Mouse (Mus musculus): ENCODE measurements around the gene Ptpn12.

Ptpn12 gene

GRCm38 (mm10) chr5:21055820-21056531 is at the start of gene Ptpn12:
TSS of gene Ptpn12 (minus strand) at chr5:21055911.
- peak; percentile 75 for DNase-seq (ENCODE audit: low read depth, low spot score)

- no peak for DNase-seq (ENCODE audit: low read depth, low spot score)
Observed at GRCm38 (mm10) chr5:21091179-21091578, 35.5 kb upstream of the Ptpn12 start.

- no peak for DNase-seq (ENCODE audit: low read depth, low spot score)
Observed at GRCm38 (mm10) chr5:21057217-21057616, 1.5 kb upstream of the Ptpn12 start.

GRCm38 (mm10) chr5:21056595-21056994 is 884 bp upstream of the Ptpn12 start:
- no peak for DNase-seq (ENCODE audit: low read depth, low spot score)

- DNase-seq (ENCODE audit: low read depth, low spot score) = no peak
Observed at GRCm38 (mm10) chr5:21055071-21055819, 466 bp downstream of the Ptpn12 start.

- DNase-seq (ENCODE audit: low read depth, low spot score) = no peak
Observed at GRCm38 (mm10) chr5:21054472-21055070, 1.1 kb downstream of the Ptpn12 start.

- no peak for DNase-seq (ENCODE audit: low read depth, low spot score)
Observed at GRCm38 (mm10) chr5:21053571-21054307, 2.0 kb downstream of the Ptpn12 start.

- no peak for DNase-seq (ENCODE audit: low read depth, low spot score)
Observed at GRCm38 (mm10) chr5:21052521-21052920, 3.2 kb downstream of the Ptpn12 start.

GRCm38 (mm10) chr5:21050770-21051122 is 5.0 kb downstream of the Ptpn12 start:
- DNase-seq (ENCODE audit: low read depth, low spot score) = no peak

GRCm38 (mm10) chr5:21050061-21050769 is 5.5 kb downstream of the Ptpn12 start:
- no peak for DNase-seq (ENCODE audit: low read depth, low spot score)

GRCm38 (mm10) chr5:21049006-21049405 is 6.7 kb downstream of the Ptpn12 start:
- DNase-seq (ENCODE audit: low read depth, low spot score) = no peak

- DNase-seq (ENCODE audit: low read depth, low spot score) = no peak
Observed at GRCm38 (mm10) chr5:21047114-21047513, 8.6 kb downstream of the Ptpn12 start.

GRCm38 (mm10) chr5:21046150-21047048 is 9.3 kb downstream of the Ptpn12 start:
- DNase-seq (ENCODE audit: low read depth, low spot score) = no peak

GRCm38 (mm10) chr5:21045462-21045861 is 10.2 kb downstream of the Ptpn12 start:
- no peak for DNase-seq (ENCODE audit: low read depth, low spot score)

GRCm38 (mm10) chr5:21038100-21038499 is 17.6 kb downstream of the Ptpn12 start:
- DNase-seq (ENCODE audit: low read depth, low spot score) = no peak

GRCm38 (mm10) chr5:21035689-21036480 is 19.8 kb downstream of the Ptpn12 start:
- DNase-seq (ENCODE audit: low read depth, low spot score) = no peak

GRCm38 (mm10) chr5:21034388-21034966 is 21.2 kb downstream of the Ptpn12 start:
- DNase-seq (ENCODE audit: low read depth, low spot score) = no peak

- DNase-seq (ENCODE audit: low read depth, low spot score) = no peak
Observed at GRCm38 (mm10) chr5:21033382-21034056, 22.2 kb downstream of the Ptpn12 start.

GRCm38 (mm10) chr5:21032626-21033025 is 23.1 kb downstream of the Ptpn12 start:
- DNase-seq (ENCODE audit: low read depth, low spot score) = no peak

All from retina, adult 2 months (tissue).